Mouse (Mus musculus): ENCODE data around the gene Bcat2. TPM values are rescaled to one million over a fixed set of nuclear protein-coding genes. Genes with fewer than 3 reads are reported as not detected.

Bcat2 gene
- polyA plus RNA-seq, 1 experiment, result 26.3 TPM

- WGBS, result 79% methylated on average over 11 of the region's 11 CpGs
- Histone ChIP-seq H3K27ac (ENCODE audit: insufficient read depth, low read depth, low read length) (peak overlapping the region; percentile 6; the same call in 1 of the 2 replicates), H3K4me3 (ENCODE audit: low read depth, low read length) (no peak overlapping the region), H3K27me3 (ENCODE audit: control insufficient read depth, insufficient read depth, low read length) (peaks cover 25% of the 10 kb centered on the region), H3K36me3 (ENCODE audit: control insufficient read depth, insufficient read depth, low read length) (no peaks in the 10 kb centered on the region), H3K4me1 (ENCODE audit: control insufficient read depth, insufficient read depth, insufficient read length, low read length) (peaks cover 4% of the 10 kb centered on the region)
- TF ChIP-seq CTCF (IDR thresholded peaks at IDR 0.05; ENCODE audit: extremely low read depth, insufficient read length, insufficient replicate concordance, low read depth, low read length) (no peak), POLR2A (IDR thresholded peaks at IDR 0.05; ENCODE audit: low read depth, low read length) (no peak)
Measured at GRCm38 (mm10) chr7:45634946-45635681, 65.2 kb downstream of the Bcat2 start.

- TF ChIP-seq CTCF (IDR thresholded peaks at IDR 0.05; ENCODE audit: extremely low read depth, insufficient read length, insufficient replicate concordance, low read depth, low read length) (no peak), POLR2A (IDR thresholded peaks at IDR 0.05; ENCODE audit: low read depth, low read length) (no peak)
- no peaks in the 10 kb centered on the region for H3K36me3 ChIP-seq (ENCODE audit: control insufficient read depth, insufficient read depth, low read length)
- peaks cover 26% of the 10 kb centered on the region for H3K27me3 ChIP-seq (ENCODE audit: control insufficient read depth, insufficient read depth, low read length)
- no peak overlapping the region for H3K27ac ChIP-seq (ENCODE audit: insufficient read depth, low read depth, low read length)
- no peak overlapping the region for H3K4me3 ChIP-seq (ENCODE audit: low read depth, low read length)
- 79% methylated on average over 15 of the region's 15 CpGs for WGBS
- peaks cover 4% of the 10 kb centered on the region for H3K4me1 ChIP-seq (ENCODE audit: control insufficient read depth, insufficient read depth, insufficient read length, low read length)
Measured at GRCm38 (mm10) chr7:45635711-45636688, 66.0 kb downstream of the Bcat2 start.

DNA sequence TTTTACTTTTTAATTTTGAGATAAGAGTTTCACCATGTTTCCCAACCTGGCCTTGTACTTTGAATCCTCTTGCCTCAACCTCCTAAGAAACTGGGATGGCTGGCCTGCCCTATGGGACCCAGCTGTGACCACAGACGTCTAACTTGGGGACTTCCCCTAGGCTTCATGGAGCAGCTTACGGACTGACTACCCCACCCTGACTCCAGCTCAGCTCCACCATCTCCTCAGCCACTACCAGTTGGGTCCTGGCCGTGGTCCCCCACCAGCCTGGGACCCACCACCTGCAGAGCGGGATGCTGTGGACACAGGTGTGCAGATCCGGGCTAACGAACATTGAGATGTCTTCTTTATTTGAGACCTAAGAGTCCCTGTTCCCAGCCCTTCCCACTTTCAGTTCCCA is 67.8 kb downstream of the Bcat2 start:
- 87% methylated on average over 6 of the region's 6 CpGs for WGBS
- peaks cover 26% of the 10 kb centered on the region; the same call in 1 of the 2 replicates for H3K27me3 ChIP-seq (ENCODE audit: control insufficient read depth, insufficient read depth, low read length)
- H3K4me1 ChIP-seq (ENCODE audit: control insufficient read depth, insufficient read depth, insufficient read length, low read length), result peaks cover 4% of the 10 kb centered on the region
- H3K36me3 ChIP-seq (ENCODE audit: control insufficient read depth, insufficient read depth, low read length), result no peaks in the 10 kb centered on the region
- H3K4me3 ChIP-seq (ENCODE audit: low read depth, low read length), result no peak overlapping the region
- no peak overlapping the region for H3K27ac ChIP-seq (ENCODE audit: insufficient read depth, low read depth, low read length)
- TF ChIP-seq CTCF (IDR thresholded peaks at IDR 0.05; ENCODE audit: extremely low read depth, insufficient read length, insufficient replicate concordance, low read depth, low read length), result no peak
- TF ChIP-seq POLR2A (IDR thresholded peaks at IDR 0.05; ENCODE audit: low read depth, low read length), result no peak

- Histone ChIP-seq H3K27me3 (ENCODE audit: control insufficient read depth, insufficient read depth, low read length) (peaks cover 21% of the 10 kb centered on the region; the same call in 1 of the 2 replicates), H3K27ac (ENCODE audit: insufficient read depth, low read depth, low read length) (no peak overlapping the region), H3K36me3 (ENCODE audit: control insufficient read depth, insufficient read depth, low read length) (no peaks in the 10 kb centered on the region), H3K4me3 (ENCODE audit: low read depth, low read length) (no peak overlapping the region), H3K4me1 (ENCODE audit: control insufficient read depth, insufficient read depth, insufficient read length, low read length) (peaks cover 4% of the 10 kb centered on the region)
- TF ChIP-seq POLR2A (IDR thresholded peaks at IDR 0.05; ENCODE audit: low read depth, low read length), result no peak
- no peak for TF ChIP-seq CTCF (IDR thresholded peaks at IDR 0.05; ENCODE audit: extremely low read depth, insufficient read length, insufficient replicate concordance, low read depth, low read length)
- whole genome bisulfite sequencing, result 41% methylated on average over 29 of the region's 29 CpGs
Measured at GRCm38 (mm10) chr7:45638623-45639401, 68.9 kb downstream of the Bcat2 start.

Other genes with a start within 250 kb of the Bcat2 start
- 101 and 257 TPM in 2 replicates for gene Trpm4, start 236.4 kb upstream of the Bcat2 start, polyA plus RNA-seq (2012; rRNA removed)
- gene Hrc, start 234.9 kb upstream of the Bcat2 start, polyA plus RNA-seq (2012; rRNA removed), result 0.14 and 0.46 TPM in 2 replicates
- 15.4 and 63.9 TPM in 2 replicates for gene Ppfia3, start 203.1 kb upstream of the Bcat2 start, polyA plus RNA-seq (2012; rRNA removed)
- gene Lin7b, start 199.6 kb upstream of the Bcat2 start, polyA plus RNA-seq (2012; rRNA removed), result 2.9 and 4.0 TPM in 2 replicates
- gene Snrnp70, start 174.4 kb upstream of the Bcat2 start, polyA plus RNA-seq (2012; rRNA removed), result 73.2 and 122 TPM in 2 replicates
- gene Kcna7, start 164.5 kb upstream of the Bcat2 start, polyA plus RNA-seq (2012; rRNA removed), result 0.04 TPM in 1 of 2 replicates, not detected in the other
- 0.13 and 0.28 TPM in 2 replicates for gene Ntf5, start 156.5 kb upstream of the Bcat2 start, polyA plus RNA-seq (2012; rRNA removed)
- gene Lhb, start 149.3 kb upstream of the Bcat2 start, polyA plus RNA-seq (2012; rRNA removed), result 0.66 TPM in 1 of 2 replicates, not detected in the other
- gene Gys1, start 135.3 kb upstream of the Bcat2 start, polyA plus RNA-seq (2012; rRNA removed), result 9.5 and 9.6 TPM in 2 replicates
- 22.3 and 54.3 TPM in 2 replicates for gene Ruvbl2, start 132.1 kb upstream of the Bcat2 start, polyA plus RNA-seq (2012; rRNA removed)
- gene Ftl1, start 110.3 kb upstream of the Bcat2 start, polyA plus RNA-seq (2012; rRNA removed), result 1,857 and 2,336 TPM in 2 replicates
- 57.1 and 105 TPM in 2 replicates for gene Bax, start 103.3 kb upstream of the Bcat2 start, polyA plus RNA-seq (2012; rRNA removed)
- gene Tulp2, start 88.3 kb upstream of the Bcat2 start, polyA plus RNA-seq (2012; rRNA removed), result 0.09 TPM in 1 of 2 replicates, not detected in the other
- 0.23 TPM in 1 of 2 replicates, not detected in the other for gene Gm45808, start 83.3 kb upstream of the Bcat2 start, polyA plus RNA-seq (2012; rRNA removed)
- 0.34 and 0.41 TPM in 2 replicates for gene Dhdh, start 81.3 kb upstream of the Bcat2 start, polyA plus RNA-seq (2012; rRNA removed)
- 143 and 456 TPM in 2 replicates for gene Nucb1, start 59.7 kb upstream of the Bcat2 start, polyA plus RNA-seq (2012; rRNA removed)
- gene Ppp1r15a, start 43.9 kb upstream of the Bcat2 start, polyA plus RNA-seq (2012; rRNA removed), result 15.3 and 15.9 TPM in 2 replicates
- 4.7 and 4.9 TPM in 2 replicates for gene Plekha4, start 43.8 kb upstream of the Bcat2 start, polyA plus RNA-seq (2012; rRNA removed)
- 0.20 and 0.25 TPM in 2 replicates for gene Hsd17b14, start 15.3 kb upstream of the Bcat2 start, polyA plus RNA-seq (2012; rRNA removed)
- 0.29 and 4.2 TPM in 2 replicates for gene Fgf21, start 45.3 kb downstream of the Bcat2 start, polyA plus RNA-seq (2012; rRNA removed)
- 1.7 and 2.5 TPM in 2 replicates for gene Fut1, start 47.1 kb downstream of the Bcat2 start, polyA plus RNA-seq (2012; rRNA removed)
- 0.24 and 0.25 TPM in 2 replicates for gene Izumo1, start 51.7 kb downstream of the Bcat2 start, polyA plus RNA-seq (2012; rRNA removed)
- gene Rasip1, start 57.3 kb downstream of the Bcat2 start, polyA plus RNA-seq (2012; rRNA removed), result 7.2 and 11.6 TPM in 2 replicates
- gene Mamstr, start 69.8 kb downstream of the Bcat2 start, polyA plus RNA-seq (2012; rRNA removed), result 0.63 and 0.84 TPM in 2 replicates
- gene Fut2, start 96.2 kb downstream of the Bcat2 start, polyA plus RNA-seq (2012; rRNA removed), result 1.2 and 18.4 TPM in 2 replicates
- 0.39 and 0.47 TPM in 2 replicates for gene Ntn5, start 113.9 kb downstream of the Bcat2 start, polyA plus RNA-seq (2012; rRNA removed)
- 0.14 and 0.22 TPM in 2 replicates for gene Sec1, start 124.2 kb downstream of the Bcat2 start, polyA plus RNA-seq (2012; rRNA removed)
- 2.1 and 2.3 TPM in 2 replicates for gene Car11, start 129.7 kb downstream of the Bcat2 start, polyA plus RNA-seq (2012; rRNA removed)
- gene Dbp, start 134.9 kb downstream of the Bcat2 start, polyA plus RNA-seq (2012; rRNA removed), result 8.9 and 13.1 TPM in 2 replicates
- gene Rpl18, start 145.3 kb downstream of the Bcat2 start, polyA plus RNA-seq (2012; rRNA removed), result 820 and 1,370 TPM in 2 replicates
- 87.3 and 164 TPM in 2 replicates for gene Sphk2, start 147.8 kb downstream of the Bcat2 start, polyA plus RNA-seq (2012; rRNA removed)
- gene Fam83e, start 151.1 kb downstream of the Bcat2 start, polyA plus RNA-seq (2012; rRNA removed), result 64.5 and 102 TPM in 2 replicates
- gene Spaca4, start 155.7 kb downstream of the Bcat2 start, polyA plus RNA-seq (2012; rRNA removed), result 0.20 and 0.38 TPM in 2 replicates
- 1.9 and 2.1 TPM in 2 replicates for gene Lmtk3, start 213.6 kb downstream of the Bcat2 start, polyA plus RNA-seq (2012; rRNA removed)
- gene Sult2b1, start 214.5 kb downstream of the Bcat2 start, polyA plus RNA-seq (2012; rRNA removed), result 139 and 454 TPM in 2 replicates
- gene Cyth2, start 244.4 kb downstream of the Bcat2 start, polyA plus RNA-seq (2012; rRNA removed), result 19.2 and 51.4 TPM in 2 replicates

Measured in small intestine, adult 2 months (tissue).